Mouse (Mus musculus) embryonic fibroblast, embryonic 13.5 days (primary cell): Measurements from ENCODE around the gene Pcnx3.

Experiments used
- CTCF ChIP-seq: IDR thresholded peaks from 2 replicates; pipeline ENCODE4 v1.5.1; 2011; ENCODE audit warnings: mild to moderate bottlenecking, control low read depth, low read length, moderate library complexity, borderline replicate concordance; ENCODE audit not compliant: insufficient read depth
- POLR2A ChIP-seq: IDR thresholded peaks from 2 replicates; pipeline ENCODE4 v1.6.1; 2011; ENCODE audit warnings: low read depth, mild to moderate bottlenecking, control low read depth, low read length, moderate library complexity

- TF ChIP-seq CTCF (no peak), POLR2A (no peak)
Measured at GRCm38 (mm10) chr19:5651502-5652274, 37.0 kb downstream of the Pcnx3 start.
